Comparison of ENCODE assay signal across 19 mouse cellular contexts in genomic region chr15:31647225-31647624, GRCm38 (mm10).
"Had no signal": no experiment of that assay in that cellular context is flagged by ENCODE, and none has a peak within 500 bp of the region (broad histone marks: within the 10 kb centered on the region; RNA-seq: fewer than 3 reads in every experiment).

No protein-coding gene starts in this region.

- H3K4me2 ChIP-seq: intestine, embryonic 15.5 days; liver, embryonic 13.5 days; midbrain, embryonic 12.5 days; midbrain, embryonic 15.5 days; neural tube, embryonic 12.5 days; neural tube, embryonic 15.5 days had no signal

- H3K9ac ChIP-seq: intestine, embryonic 15.5 days; liver, embryonic 13.5 days; midbrain, embryonic 12.5 days; midbrain, embryonic 15.5 days; neural tube, embryonic 12.5 days; neural tube, embryonic 15.5 days had no signal

- H3K36me3 ChIP-seq: intestine, embryonic 15.5 days; liver, embryonic 13.5 days; midbrain, embryonic 12.5 days; midbrain, embryonic 15.5 days; neural tube, embryonic 12.5 days; neural tube, embryonic 15.5 days had no signal

- H3K4me1 ChIP-seq: liver, embryonic 13.5 days; midbrain, embryonic 12.5 days; midbrain, embryonic 15.5 days; neural tube, embryonic 12.5 days; neural tube, embryonic 15.5 days had no signal

- H3K27me3 ChIP-seq: intestine, embryonic 15.5 days; liver, embryonic 13.5 days; midbrain, embryonic 12.5 days; midbrain, embryonic 15.5 days; neural tube, embryonic 12.5 days; neural tube, embryonic 15.5 days had no signal

- DNase-seq: kidney, adult 18-20 months; layer of hippocampus, postnatal 36 days; liver, embryonic 13.5 days; lung, adult 2 months; lung, postnatal 14 days; lung, postnatal 4 days; right cerebral cortex, adult 18-20 months; right cerebral cortex, postnatal 14 days; right cerebral cortex, postnatal 4 days; thymus, adult 2 months; thymus, postnatal 14 days; thymus, postnatal 4 days had no signal

- H3K27ac ChIP-seq: intestine, embryonic 15.5 days; left cerebral cortex, adult 2 months; liver, embryonic 13.5 days; midbrain, embryonic 12.5 days; midbrain, embryonic 15.5 days; neural tube, embryonic 12.5 days; neural tube, embryonic 15.5 days; stomach, postnatal 0 days had no signal

- ATAC-seq: intestine, embryonic 15.5 days; midbrain, embryonic 15.5 days had no signal

- H3K4me3 ChIP-seq: intestine, embryonic 15.5 days; left cerebral cortex, adult 2 months; liver, embryonic 13.5 days; midbrain, embryonic 12.5 days; midbrain, embryonic 15.5 days; neural tube, embryonic 12.5 days; neural tube, embryonic 15.5 days had no signal

- H3K9me3 ChIP-seq: intestine, embryonic 15.5 days; liver, embryonic 13.5 days; midbrain, embryonic 12.5 days; midbrain, embryonic 15.5 days; neural tube, embryonic 12.5 days; neural tube, embryonic 15.5 days had no signal
